Mouse (Mus musculus): ENCODE results near the gene Naif1. TPM values are rescaled to one million over a fixed set of nuclear protein-coding genes. Genes with fewer than 3 reads are reported as not detected.

Gene Naif1
- polyA plus RNA-seq, 1 experiment = 3.0 TPM

- TF ChIP-seq MAX (IDR thresholded peaks at IDR 0.05; ENCODE audit: low read depth) (no peak), MYOG (IDR thresholded peaks at IDR 0.05; ENCODE audit: control insufficient read depth in 1 of 3, insufficient read depth in 1 of 3, insufficient read length in 2 of 3, low read depth in 2 of 3) (no peak), CEBPB (IDR thresholded peaks at IDR 0.05; ENCODE audit: insufficient read depth, poor library complexity, severe bottlenecking) (no peak), POLR2A (IDR thresholded peaks at IDR 0.05; ENCODE audit: insufficient read length, low read depth) (no peak), SRF (IDR thresholded peaks at IDR 0.05; ENCODE audit: control insufficient read depth, insufficient read length, low read depth) (no peak), TCF3 (IDR thresholded peaks at IDR 0.05; ENCODE audit: insufficient read length, low read depth) (no peak), REST (IDR thresholded peaks at IDR 0.05; ENCODE audit: insufficient read depth, insufficient read length) (no peak), E2F4 (IDR thresholded peaks at IDR 0.05; ENCODE audit: insufficient read depth) (no peak), USF1 (IDR thresholded peaks at IDR 0.05; ENCODE audit: low read depth) (no peak)
- H3K36me3 ChIP-seq (ENCODE audit: control insufficient read depth, insufficient read depth) = no peaks in the 10 kb centered on the region
- no peaks in the 10 kb centered on the region for H3K27me3 ChIP-seq (ENCODE audit: control insufficient read depth, insufficient read depth, insufficient read length)
- no peak overlapping the region for H3ac ChIP-seq (ENCODE audit: control insufficient read depth, insufficient read length)
- H3K4me2 ChIP-seq (ENCODE audit: low read depth) = peak overlapping the region; percentile 69
- H3K4me3 ChIP-seq = no peak overlapping the region
- no peaks in the 10 kb centered on the region for H3K79me2 ChIP-seq (ENCODE audit: control insufficient read depth, insufficient read depth)
Measured at GRCm38 (mm10) chr2:32502843-32503242, 52.6 kb downstream of the Naif1 start.

- no peaks in the 10 kb centered on the region for H3K36me3 ChIP-seq (ENCODE audit: control insufficient read depth, insufficient read depth)
- H3ac ChIP-seq (ENCODE audit: control insufficient read depth, insufficient read length) = no peak overlapping the region
- no peak overlapping the region for H3K4me3 ChIP-seq
- TF ChIP-seq USF1 (IDR thresholded peaks at IDR 0.05; ENCODE audit: low read depth) (no peak), MYOG (IDR thresholded peaks at IDR 0.05; ENCODE audit: control insufficient read depth in 1 of 3, insufficient read depth in 1 of 3, insufficient read length in 2 of 3, low read depth in 2 of 3) (no peak), SRF (IDR thresholded peaks at IDR 0.05; ENCODE audit: control insufficient read depth, insufficient read length, low read depth) (no peak), CEBPB (IDR thresholded peaks at IDR 0.05; ENCODE audit: insufficient read depth, poor library complexity, severe bottlenecking) (no peak), TCF3 (IDR thresholded peaks at IDR 0.05; ENCODE audit: insufficient read length, low read depth) (no peak), E2F4 (IDR thresholded peaks at IDR 0.05; ENCODE audit: insufficient read depth) (no peak), TCF12 (IDR thresholded peaks at IDR 0.05; ENCODE audit: insufficient read depth, poor library complexity, severe bottlenecking) (no peak), MYOD1 (IDR thresholded peaks at IDR 0.05; ENCODE audit: control insufficient read depth in 1 of 3, insufficient read length in 2 of 3, low read depth in 2 of 3) (no peak), REST (IDR thresholded peaks at IDR 0.05; ENCODE audit: insufficient read depth, insufficient read length) (no peak), MAX (IDR thresholded peaks at IDR 0.05; ENCODE audit: low read depth) (no peak), POLR2AphosphoS2 (IDR thresholded peaks at IDR 0.05; ENCODE audit: insufficient read length, low read depth) (no peak), POLR2A (IDR thresholded peaks at IDR 0.05; ENCODE audit: insufficient read length, low read depth) (no peak)
- peak overlapping the region; percentile 69 for H3K4me2 ChIP-seq (ENCODE audit: low read depth)
- H3K79me2 ChIP-seq (ENCODE audit: control insufficient read depth, insufficient read depth) = no peaks in the 10 kb centered on the region
- H3K27me3 ChIP-seq (ENCODE audit: control insufficient read depth, insufficient read depth, insufficient read length) = no peaks in the 10 kb centered on the region
Measured at GRCm38 (mm10) chr2:32503588-32503987, 53.3 kb downstream of the Naif1 start.

GRCm38 (mm10) chr2:32505536-32505935 is 55.3 kb downstream of the Naif1 start:
- no peak for TF ChIP-seq TCF3 (IDR thresholded peaks at IDR 0.05; ENCODE audit: insufficient read length, low read depth)
- TF ChIP-seq REST (IDR thresholded peaks at IDR 0.05; ENCODE audit: insufficient read depth, insufficient read length) = no peak
- TF ChIP-seq POLR2AphosphoS2 (IDR thresholded peaks at IDR 0.05; ENCODE audit: insufficient read length, low read depth) = no peak
- TF ChIP-seq POLR2A (IDR thresholded peaks at IDR 0.05; ENCODE audit: insufficient read length, low read depth) = no peak
- TF ChIP-seq MYOG (IDR thresholded peaks at IDR 0.05; ENCODE audit: control insufficient read depth in 1 of 3, insufficient read depth in 1 of 3, insufficient read length in 2 of 3, low read depth in 2 of 3) = no peak
- no peaks in the 10 kb centered on the region for H3K36me3 ChIP-seq (ENCODE audit: control insufficient read depth, insufficient read depth)
- H3K4me3 ChIP-seq = no peak overlapping the region
- no peaks in the 10 kb centered on the region for H3K27me3 ChIP-seq (ENCODE audit: control insufficient read depth, insufficient read depth, insufficient read length)
- H3K4me2 ChIP-seq (ENCODE audit: low read depth) = no peak overlapping the region
- H3ac ChIP-seq (ENCODE audit: control insufficient read depth, insufficient read length) = no peak overlapping the region
- no peaks in the 10 kb centered on the region for H3K79me2 ChIP-seq (ENCODE audit: control insufficient read depth, insufficient read depth)

Other genes with a start within 250 kb of the Naif1 start
- 14.7 TPM for gene Pomt1, start 213.9 kb upstream of the Naif1 start, polyA plus RNA-seq (2012; fragmentation: generic; extraction: Trizol)
- 32.1 TPM for gene Uck1, start 190.3 kb upstream of the Naif1 start, polyA plus RNA-seq (2012; fragmentation: generic; extraction: Trizol)
- 60.7 TPM for gene Golga2, start 163.1 kb upstream of the Naif1 start, polyA plus RNA-seq (2012; fragmentation: generic; extraction: Trizol)
- gene Swi5, start 162.4 kb upstream of the Naif1 start, polyA plus RNA-seq (2012; fragmentation: generic; extraction: Trizol) = 253 TPM
- gene Ciz1, start 98.1 kb upstream of the Naif1 start, polyA plus RNA-seq (2012; fragmentation: generic; extraction: Trizol) = 54.2 TPM
- 44.0 TPM for gene Dnm1, start 97.1 kb upstream of the Naif1 start, polyA plus RNA-seq (2012; fragmentation: generic; extraction: Trizol)
- 153 TPM for gene 1110008P14Rik, start 68.5 kb upstream of the Naif1 start, polyA plus RNA-seq (2012; fragmentation: generic; extraction: Trizol)
- gene Lcn2, start 62.2 kb upstream of the Naif1 start, polyA plus RNA-seq (2012; fragmentation: generic; extraction: Trizol) = 0.02 TPM
- gene Ptges2, start 54.6 kb upstream of the Naif1 start, polyA plus RNA-seq (2012; fragmentation: generic; extraction: Trizol) = 50.6 TPM
- 9.5 TPM for gene Slc25a25, start 988 bp downstream of the Naif1 start, polyA plus RNA-seq (2012; fragmentation: generic; extraction: Trizol)
- 1.7 TPM for gene Fam102a, start 84.9 kb downstream of the Naif1 start, polyA plus RNA-seq (2012; fragmentation: generic; extraction: Trizol)
- 47.5 TPM for gene Dpm2, start 120.4 kb downstream of the Naif1 start, polyA plus RNA-seq (2012; fragmentation: generic; extraction: Trizol)
- gene Pip5kl1, start 124.3 kb downstream of the Naif1 start, polyA plus RNA-seq (2012; fragmentation: generic; extraction: Trizol) = 0.10 TPM
- 0.04 TPM for gene 9430097D07Rik, start 125.2 kb downstream of the Naif1 start, polyA plus RNA-seq (2012; fragmentation: generic; extraction: Trizol)
- 75.4 TPM for gene St6galnac4, start 136.6 kb downstream of the Naif1 start, polyA plus RNA-seq (2012; fragmentation: generic; extraction: Trizol)
- 48.7 TPM for gene St6galnac6, start 149.3 kb downstream of the Naif1 start, polyA plus RNA-seq (2012; fragmentation: generic; extraction: Trizol)
- gene Ak1, start 171.3 kb downstream of the Naif1 start, polyA plus RNA-seq (2012; fragmentation: generic; extraction: Trizol) = 265 TPM
- 1.6 TPM for gene Eng, start 196.1 kb downstream of the Naif1 start, polyA plus RNA-seq (2012; fragmentation: generic; extraction: Trizol)

All from myocyte (in vitro differentiated cells).